Mouse (Mus musculus): ENCODE measurements around the gene Itpr1. TPM values are rescaled to one million over a fixed set of nuclear protein-coding genes. Genes with fewer than 3 reads are reported as not detected.

Gene Itpr1
- polyA plus RNA-seq, 1 experiment from 2014 or later: 3.5 TPM

- no peak for ATAC-seq (ENCODE audit: low read depth)
- 92% methylated on average over 2 of the region's 2 CpGs for WGBS
- Histone ChIP-seq H3K4me2 (ENCODE audit: low read depth, low read length) (no peak overlapping the region), H3K9ac (replicated peaks; ENCODE audit: low read depth, low read length) (no peak overlapping the region), H3K27me3 (ENCODE audit: control insufficient read depth, insufficient read depth, low read length) (no peaks in the 10 kb centered on the region), H3K4me1 (ENCODE audit: control insufficient read depth, insufficient read depth, low read length) (no peaks in the 10 kb centered on the region), H3K9me3 (ENCODE audit: control insufficient read depth, low read length) (no peaks in the 10 kb centered on the region), H3K36me3 (ENCODE audit: control insufficient read depth, insufficient read depth, low read length) (no peaks in the 10 kb centered on the region), H3K27ac (ENCODE audit: low read depth, low read length) (no peak overlapping the region), H3K4me3 (ENCODE audit: low read depth, low read length) (no peak overlapping the region)
These were observed 78.1 kb downstream of the Itpr1 start for GRCm38 (mm10) chr6:108290978-108291377.

DNA sequence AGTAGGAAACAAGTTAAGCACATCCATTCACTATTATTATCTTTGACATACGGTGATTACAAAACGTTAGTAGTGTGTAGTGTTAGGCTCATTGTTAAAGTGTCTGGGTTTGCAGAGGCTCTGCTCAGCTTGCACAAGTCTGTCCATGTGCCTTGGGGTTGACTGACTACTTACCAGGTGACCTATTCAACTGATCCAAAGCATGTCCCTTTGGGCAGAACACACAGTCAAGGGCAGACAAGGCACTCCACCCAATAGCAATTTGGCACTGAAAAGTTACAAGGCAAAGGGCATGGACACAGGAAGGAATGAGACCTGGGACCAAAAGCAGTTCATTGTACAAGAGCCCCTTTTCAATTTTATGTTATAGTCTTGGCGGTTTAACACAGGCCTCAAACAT, 78.7 kb downstream of the Itpr1 start:
- H3K9ac ChIP-seq (replicated peaks; ENCODE audit: low read depth, low read length): no peak overlapping the region
- no peak overlapping the region for H3K4me3 ChIP-seq (ENCODE audit: low read depth, low read length)
- H3K36me3 ChIP-seq (ENCODE audit: control insufficient read depth, insufficient read depth, low read length): no peaks in the 10 kb centered on the region

DNA sequence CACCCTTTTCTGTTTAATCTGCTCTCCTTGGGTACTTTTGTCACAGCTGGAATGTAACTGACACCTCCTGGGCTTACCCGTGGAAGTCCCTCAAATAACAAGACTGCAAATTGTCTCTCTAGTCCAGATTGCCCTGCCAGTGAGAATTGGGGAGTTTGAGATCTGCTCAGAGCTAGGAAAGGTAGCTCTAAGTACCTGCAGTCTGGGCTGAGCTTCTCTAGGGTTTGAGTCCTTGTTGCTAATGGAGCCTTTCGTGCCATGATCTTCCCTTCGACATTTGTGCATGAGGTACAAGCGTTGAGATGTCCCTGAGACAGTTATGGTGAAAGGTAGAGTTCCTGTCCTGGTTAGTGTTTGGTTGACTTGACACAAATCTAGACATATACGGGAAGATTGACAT, 89.0 kb downstream of the Itpr1 start:
- Histone ChIP-seq H3K4me3 (ENCODE audit: low read depth, low read length) (no peak overlapping the region), H3K27ac (ENCODE audit: low read depth, low read length) (no peak overlapping the region), H3K9me3 (ENCODE audit: control insufficient read depth, low read length) (no peaks in the 10 kb centered on the region), H3K36me3 (ENCODE audit: control insufficient read depth, insufficient read depth, low read length) (no peaks in the 10 kb centered on the region), H3K9ac (replicated peaks; ENCODE audit: low read depth, low read length) (no peak overlapping the region), H3K4me2 (ENCODE audit: low read depth, low read length) (no peak overlapping the region), H3K27me3 (ENCODE audit: control insufficient read depth, insufficient read depth, low read length) (no peaks in the 10 kb centered on the region), H3K4me1 (ENCODE audit: control insufficient read depth, insufficient read depth, low read length) (no peaks in the 10 kb centered on the region)
- WGBS: 85% methylated on average over 5 of the region's 5 CpGs
- no peak for ATAC-seq (ENCODE audit: low read depth)

More for the DNA sequence above, 78.7 kb downstream of the Itpr1 start:
- no peaks in the 10 kb centered on the region for H3K4me1 ChIP-seq (ENCODE audit: control insufficient read depth, insufficient read depth, low read length)
- no peak overlapping the region for H3K27ac ChIP-seq (ENCODE audit: low read depth, low read length)
- H3K9me3 ChIP-seq (ENCODE audit: control insufficient read depth, low read length): no peaks in the 10 kb centered on the region
- WGBS: 94% methylated on average over 3 of the region's 3 CpGs
- ATAC-seq (ENCODE audit: low read depth): no peak
- no peaks in the 10 kb centered on the region for H3K27me3 ChIP-seq (ENCODE audit: control insufficient read depth, insufficient read depth, low read length)
- H3K4me2 ChIP-seq (ENCODE audit: low read depth, low read length): no peak overlapping the region

- Histone ChIP-seq H3K4me1 (ENCODE audit: control insufficient read depth, insufficient read depth, low read length) (no peaks in the 10 kb centered on the region), H3K4me3 (ENCODE audit: low read depth, low read length) (no peak overlapping the region), H3K36me3 (ENCODE audit: control insufficient read depth, insufficient read depth, low read length) (no peaks in the 10 kb centered on the region), H3K9me3 (ENCODE audit: control insufficient read depth, low read length) (no peaks in the 10 kb centered on the region), H3K27me3 (ENCODE audit: control insufficient read depth, insufficient read depth, low read length) (no peaks in the 10 kb centered on the region), H3K9ac (replicated peaks; ENCODE audit: low read depth, low read length) (no peak overlapping the region), H3K4me2 (ENCODE audit: low read depth, low read length) (no peak overlapping the region), H3K27ac (ENCODE audit: low read depth, low read length) (no peak overlapping the region)
- 89% methylated on average over 12 of the region's 12 CpGs for WGBS
- ATAC-seq (ENCODE audit: low read depth): no peak
These were observed 91.0 kb downstream of the Itpr1 start for GRCm38 (mm10) chr6:108303619-108304567.

- Histone ChIP-seq H3K4me3 (ENCODE audit: low read depth, low read length) (no peak overlapping the region), H3K4me1 (ENCODE audit: control insufficient read depth, insufficient read depth, low read length) (0 out of 2 replicates have a peak, but pooled peaks cover 4% of the 10 kb centered on the region), H3K4me2 (ENCODE audit: low read depth, low read length) (no peak overlapping the region), H3K27ac (ENCODE audit: low read depth, low read length) (no peak overlapping the region), H3K9ac (replicated peaks; ENCODE audit: low read depth, low read length) (no peak overlapping the region), H3K9me3 (ENCODE audit: control insufficient read depth, low read length) (no peaks in the 10 kb centered on the region), H3K27me3 (ENCODE audit: control insufficient read depth, insufficient read depth, low read length) (no peaks in the 10 kb centered on the region), H3K36me3 (ENCODE audit: control insufficient read depth, insufficient read depth, low read length) (no peaks in the 10 kb centered on the region)
- WGBS: 60% methylated on average over 12 of the region's 12 CpGs
- ATAC-seq (ENCODE audit: low read depth): no peak
These were observed 92.4 kb downstream of the Itpr1 start for GRCm38 (mm10) chr6:108305171-108305779.

- Histone ChIP-seq H3K9ac (replicated peaks; ENCODE audit: low read depth, low read length) (no peak overlapping the region), H3K36me3 (ENCODE audit: control insufficient read depth, insufficient read depth, low read length) (no peaks in the 10 kb centered on the region), H3K4me3 (ENCODE audit: low read depth, low read length) (no peak overlapping the region), H3K27ac (ENCODE audit: low read depth, low read length) (no peak overlapping the region), H3K9me3 (ENCODE audit: control insufficient read depth, low read length) (no peaks in the 10 kb centered on the region), H3K4me1 (ENCODE audit: control insufficient read depth, insufficient read depth, low read length) (0 out of 2 replicates have a peak, but pooled peaks cover 4% of the 10 kb centered on the region), H3K27me3 (ENCODE audit: control insufficient read depth, insufficient read depth, low read length) (no peaks in the 10 kb centered on the region), H3K4me2 (ENCODE audit: low read depth, low read length) (no peak overlapping the region)
- WGBS: 62% methylated on average over 11 of the region's 11 CpGs
- ATAC-seq (ENCODE audit: low read depth): peak; percentile 14; the same call in 1 of the 2 replicates
These were observed 93.3 kb downstream of the Itpr1 start for GRCm38 (mm10) chr6:108306240-108306639.

DNA sequence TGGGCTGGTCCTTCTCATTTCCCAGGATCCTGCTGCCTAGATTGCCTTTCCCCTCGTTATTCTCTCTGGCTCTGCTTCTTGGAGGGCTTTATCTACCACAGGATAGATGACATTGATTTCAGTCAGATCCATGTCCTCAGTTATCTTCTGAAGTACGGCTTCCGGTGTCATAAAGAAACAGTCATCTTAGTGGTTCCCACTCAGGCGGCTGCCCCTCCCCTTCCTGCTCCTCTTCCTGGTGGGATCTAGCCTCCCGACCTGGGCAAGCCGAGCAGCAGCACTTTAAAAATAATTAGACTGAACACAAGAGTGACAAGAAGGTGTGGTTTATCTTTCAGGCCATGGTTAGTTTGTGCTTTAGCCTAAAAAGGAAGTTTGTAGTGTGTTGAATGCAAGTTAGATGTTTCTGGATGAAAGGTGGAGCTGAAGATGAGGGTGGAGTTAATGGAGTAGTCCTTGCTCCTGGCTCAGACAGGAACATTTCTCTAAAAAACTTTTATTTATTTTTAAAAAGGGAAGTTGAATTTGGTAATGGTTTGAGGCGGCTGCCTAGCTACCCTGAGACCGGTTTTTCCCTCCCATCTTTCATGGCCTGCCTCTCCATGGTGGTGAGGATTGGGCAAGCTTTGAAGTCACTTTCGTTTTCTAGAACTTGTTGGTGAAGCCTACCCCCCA, 94.2 kb downstream of the Itpr1 start:
- no peaks in the 10 kb centered on the region for H3K36me3 ChIP-seq (ENCODE audit: control insufficient read depth, insufficient read depth, low read length)
- no peaks in the 10 kb centered on the region for H3K27me3 ChIP-seq (ENCODE audit: control insufficient read depth, insufficient read depth, low read length)
- no peaks in the 10 kb centered on the region for H3K9me3 ChIP-seq (ENCODE audit: control insufficient read depth, low read length)
- H3K4me1 ChIP-seq (ENCODE audit: control insufficient read depth, insufficient read depth, low read length): 0 out of 2 replicates have a peak, but pooled peaks cover 4% of the 10 kb centered on the region
- ATAC-seq (ENCODE audit: low read depth): no peak
- 78% methylated on average over 9 of the region's 9 CpGs for WGBS
- H3K4me3 ChIP-seq (ENCODE audit: low read depth, low read length): no peak overlapping the region
- no peak overlapping the region for H3K9ac ChIP-seq (replicated peaks; ENCODE audit: low read depth, low read length)
- H3K4me2 ChIP-seq (ENCODE audit: low read depth, low read length): no peak overlapping the region
- H3K27ac ChIP-seq (ENCODE audit: low read depth, low read length): no peak overlapping the region

GRCm38 (mm10) chr6:108307770-108308169, 94.9 kb downstream of the Itpr1 start:
- ATAC-seq (ENCODE audit: low read depth): no peak
- H3K27me3 ChIP-seq (ENCODE audit: control insufficient read depth, insufficient read depth, low read length): no peaks in the 10 kb centered on the region

More at GRCm38 (mm10) chr6:108307770-108308169, 94.9 kb downstream of the Itpr1 start:
- Histone ChIP-seq H3K9me3 (ENCODE audit: control insufficient read depth, low read length) (no peaks in the 10 kb centered on the region), H3K9ac (replicated peaks; ENCODE audit: low read depth, low read length) (no peak overlapping the region), H3K4me1 (ENCODE audit: control insufficient read depth, insufficient read depth, low read length) (0 out of 2 replicates have a peak, but pooled peaks cover 4% of the 10 kb centered on the region), H3K4me3 (ENCODE audit: low read depth, low read length) (no peak overlapping the region), H3K27ac (ENCODE audit: low read depth, low read length) (no peak overlapping the region), H3K4me2 (ENCODE audit: low read depth, low read length) (no peak overlapping the region), H3K36me3 (ENCODE audit: control insufficient read depth, insufficient read depth, low read length) (no peaks in the 10 kb centered on the region)
- 95% methylated on average over 6 of the region's 6 CpGs for WGBS
